10 mouse cellular contexts compared by ENCODE assay signal in the genomic region with DNA sequence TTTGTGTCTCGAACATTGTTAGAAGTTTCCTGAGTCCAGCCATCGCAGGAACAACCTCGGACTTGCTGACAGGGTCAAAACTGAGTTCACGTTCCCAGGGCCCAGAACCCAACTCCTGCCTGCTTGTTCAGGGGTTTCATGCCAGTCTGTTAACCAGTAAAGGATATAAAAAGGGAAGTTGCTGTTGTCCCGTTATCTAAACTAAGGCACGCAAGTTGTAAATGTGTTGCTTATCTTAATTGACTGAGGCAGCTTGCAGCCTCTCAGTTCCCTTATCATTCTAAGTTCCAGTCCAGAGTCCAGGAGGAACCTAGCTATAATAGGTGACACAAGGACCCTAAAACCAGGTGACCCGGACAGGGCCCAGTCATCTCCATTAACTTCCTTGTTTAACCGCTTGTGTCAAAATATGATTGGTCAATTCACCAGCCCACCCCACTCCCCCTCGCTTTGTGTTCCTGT. TPM values are rescaled to one million over a fixed set of nuclear protein-coding genes. Genes with fewer than 3 reads are reported as not detected.
DNase-seq lines count a peak whose midpoint lies in the region; ATAC-seq and TF ChIP-seq lines count a peak whose summit lies in the region.
"Had no signal": no experiment of that assay in that cellular context is flagged by ENCODE, and none has a peak within 500 bp of the region (broad histone marks: within the 10 kb centered on the region; RNA-seq: fewer than 3 reads in every experiment).

No protein-coding gene starts in this region.

- peaks cover 15% of the 10 kb centered on the region for H3K4me1 ChIP-seq in heart, embryonic 11.5 days (ENCODE audit: control insufficient read depth, insufficient read depth, low read length)
- peaks cover 42% of the 10 kb centered on the region for H3K4me1 ChIP-seq in bone marrow macrophage, adult 2 months (ENCODE audit: control insufficient read depth, insufficient read depth, low read length)
- H3K4me1 ChIP-seq in intestine, embryonic 14.5 days (replicated peaks; ENCODE audit: control insufficient read depth, insufficient read depth, low read length): no peaks in the 10 kb centered on the region
- peaks cover 6% of the 10 kb centered on the region; the same call in 1 of the 2 replicates for H3K4me1 ChIP-seq in thymus, adult 2 months (replicated peaks; ENCODE audit: control insufficient read depth, insufficient read depth, low read length)

- intact Hi-C loops in heart, postnatal 10 days (cut with DNase I): no loop called here

- H3K36me3 ChIP-seq in heart, embryonic 11.5 days (ENCODE audit: control insufficient read depth, insufficient read depth, low read length): no peaks in the 10 kb centered on the region
- no peaks in the 10 kb centered on the region for H3K36me3 ChIP-seq in intestine, embryonic 14.5 days (ENCODE audit: control insufficient read depth, insufficient read depth, low read length)
- H3K36me3 ChIP-seq in thymus, adult 2 months (ENCODE audit: control insufficient read depth, insufficient read depth, low read length): no peaks in the 10 kb centered on the region

- H3K27me3 ChIP-seq in heart, embryonic 11.5 days (ENCODE audit: control insufficient read depth, insufficient read depth, low read length): no peaks in the 10 kb centered on the region; the same call in 1 of the 2 replicates
- H3K27me3 ChIP-seq in intestine, embryonic 14.5 days (replicated peaks; ENCODE audit: control insufficient read depth, insufficient read depth, low read length): no peaks in the 10 kb centered on the region
- no peaks in the 10 kb centered on the region for H3K27me3 ChIP-seq in thymus, adult 2 months (ENCODE audit: control insufficient read depth, insufficient read depth, low read length)

- TF ChIP-seq CTCF in bone marrow macrophage, adult 2 months (IDR thresholded peaks at IDR 0.05; ENCODE audit: low read depth, low read length): no peak
- TF ChIP-seq CTCF in thymus, adult 2 months (IDR thresholded peaks at IDR 0.05; ENCODE audit: borderline replicate concordance, control insufficient read depth, extremely low read depth, insufficient read depth, low read length, poor library complexity): no peak

- H3K9ac ChIP-seq in heart, embryonic 11.5 days (ENCODE audit: low read depth, low read length): 0 out of 2 replicates have a peak overlapping the region, but pooled peaks have one; percentile 22
- H3K9ac ChIP-seq in intestine, embryonic 14.5 days (ENCODE audit: low read length): no peak overlapping the region

- peak overlapping the region; percentile 50 for H3K27ac ChIP-seq in heart, embryonic 11.5 days (ENCODE audit: low read depth, low read length)
- H3K27ac ChIP-seq in bone marrow macrophage, adult 2 months (ENCODE audit: insufficient read depth, low read depth, low read length): peak overlapping the region; percentile 17
- H3K27ac ChIP-seq in intestine, embryonic 14.5 days (ENCODE audit: low read depth): no peak overlapping the region
- H3K27ac ChIP-seq in thymus, adult 2 months (ENCODE audit: control insufficient read depth, insufficient read depth, low read length): no peak overlapping the region

- 21% methylated on average over 9 of the region's 9 CpGs for WGBS in heart, embryonic 11.5 days (ENCODE audit: insufficient replicate concordance)
- 33% methylated on average over 9 of the region's 9 CpGs for WGBS in intestine, embryonic 14.5 days
- 29% methylated on average over 9 of the region's 9 CpGs for WGBS in thymus, adult 2 months

- no peak overlapping the region for H3K4me3 ChIP-seq in heart, embryonic 11.5 days (ENCODE audit: low read depth, low read length)
- no peak overlapping the region for H3K4me3 ChIP-seq in bone marrow macrophage, adult 2 months (ENCODE audit: insufficient read depth, low read length)
- no peak overlapping the region for H3K4me3 ChIP-seq in intestine, embryonic 14.5 days (ENCODE audit: low read depth, low read length)
- no peak overlapping the region for H3K4me3 ChIP-seq in thymus, adult 2 months (ENCODE audit: control insufficient read depth, insufficient read depth, low read length)

- no peak for DNase-seq in heart, postnatal 10 days
- peak; percentile 66 for DNase-seq in intestine, embryonic 14.5 days (ENCODE audit: low spot score)
- no peak for DNase-seq in thymus, adult 2 months
- DNase-seq in layer of hippocampus, adult 11-12 months (ENCODE audit: low spot score): no peak
- DNase-seq in layer of hippocampus, adult 9-10 months (ENCODE audit: low spot score): no peak
- DNase-seq: adrenal gland, adult 8-10 months; kidney, adult 8-10 months had no signal

- 0 out of 2 replicates have a peak, but pooled peaks have one; percentile 50 for ATAC-seq in heart, embryonic 11.5 days (replicated peaks; ENCODE audit: insufficient number of reproducible peaks, low FRiP score, low TSS enrichment)
- ATAC-seq in intestine, embryonic 14.5 days (replicated peaks; ENCODE audit: low FRiP score, low TSS enrichment, low read depth): peak; percentile 78
- ATAC-seq in megakaryocyte-erythroid progenitor cell, adult 5-6 weeks (replicated peaks; ENCODE audit: low FRiP score, low TSS enrichment, poor library complexity, severe bottlenecking): peak; percentile 91

- no peaks in the 10 kb centered on the region for H3K9me3 ChIP-seq in heart, embryonic 11.5 days (replicated peaks; ENCODE audit: control insufficient read depth, low read length)
- H3K9me3 ChIP-seq in intestine, embryonic 14.5 days (ENCODE audit: control insufficient read depth, low read length): no peaks in the 10 kb centered on the region

- no peak for TF ChIP-seq POLR2A in bone marrow macrophage, adult 2 months (IDR thresholded peaks at IDR 0.05; ENCODE audit: borderline replicate concordance, low read depth, low read length)
- no peak for TF ChIP-seq POLR2A in thymus, adult 2 months (IDR thresholded peaks at IDR 0.05; ENCODE audit: control insufficient read depth, extremely low read depth, insufficient read depth, low read length, poor library complexity)

- peak overlapping the region; percentile 51 for H3K4me2 ChIP-seq in heart, embryonic 11.5 days
- no peak overlapping the region for H3K4me2 ChIP-seq in intestine, embryonic 14.5 days (ENCODE audit: low read length)

RNA-seq across cellular contexts. Expression of gene Agpat3, which starts 14.6 kb away (rescaled TPM):
- 32.4 and 36.1 TPM in 2 replicates for polyA plus RNA-seq in heart, embryonic 11.5 days (2014; fragmentation: Nextera tagmentation; extraction: Ambion mirVana)
- 100 to 1,000 TPM; 290 to 296 TPM for total RNA-seq in heart, postnatal 10 days (2021)
- polyA plus RNA-seq in bone marrow macrophage, adult 2 months (2012; ENCODE audit: insufficient read depth, insufficient read length, missing spikeins): 36.8 and 39.8 TPM in 2 replicates
- polyA plus RNA-seq in intestine, embryonic 14.5 days (2014; fragmentation: Nextera tagmentation; extraction: Ambion mirVana): 38.1 and 59.2 TPM in 2 replicates
- total RNA-seq in megakaryocyte-erythroid progenitor cell, adult 5-6 weeks (2014; fragmentation: Nextera tagmentation): 20.4 and 22.9 TPM in 2 replicates
- total RNA-seq in megakaryocyte-erythroid progenitor cell, adult 5-6 weeks (2017): 11.6 and 23.9 TPM in 2 replicates
- polyA plus RNA-seq in thymus, adult 2 months (2012; rRNA removed): 386 and 423 TPM in 2 replicates

RNA-seq across cellular contexts. Expression of gene Rrp1, which starts 46.0 kb away (rescaled TPM):
- 176 and 204 TPM in 2 replicates for polyA plus RNA-seq in heart, embryonic 11.5 days (2014; fragmentation: Nextera tagmentation; extraction: Ambion mirVana)
- 100 to 1,000 TPM; 120 to 122 TPM for total RNA-seq in heart, postnatal 10 days (2021)
- polyA plus RNA-seq in bone marrow macrophage, adult 2 months (2012; ENCODE audit: insufficient read depth, insufficient read length, missing spikeins): 138 and 145 TPM in 2 replicates
- polyA plus RNA-seq in intestine, embryonic 14.5 days (2014; fragmentation: Nextera tagmentation; extraction: Ambion mirVana): 238 and 249 TPM in 2 replicates
- 202 and 217 TPM in 2 replicates for total RNA-seq in megakaryocyte-erythroid progenitor cell, adult 5-6 weeks (2014; fragmentation: Nextera tagmentation)
- total RNA-seq in megakaryocyte-erythroid progenitor cell, adult 5-6 weeks (2017): 450 and 532 TPM in 2 replicates
- 133 and 164 TPM in 2 replicates for polyA plus RNA-seq in thymus, adult 2 months (2012; rRNA removed)

RNA-seq across cellular contexts. Expression of gene Cstb, which starts 58.6 kb away (rescaled TPM):
- 122 and 123 TPM in 2 replicates for polyA plus RNA-seq in heart, embryonic 11.5 days (2014; fragmentation: Nextera tagmentation; extraction: Ambion mirVana)
- total RNA-seq in heart, postnatal 10 days (2021): 10 to 100 TPM; 41.6 to 42.7 TPM
- polyA plus RNA-seq in bone marrow macrophage, adult 2 months (2012; ENCODE audit: insufficient read depth, insufficient read length, missing spikeins): 742 and 743 TPM in 2 replicates
- 258 and 265 TPM in 2 replicates for polyA plus RNA-seq in intestine, embryonic 14.5 days (2014; fragmentation: Nextera tagmentation; extraction: Ambion mirVana)
- 55.3 and 72.9 TPM in 2 replicates for total RNA-seq in megakaryocyte-erythroid progenitor cell, adult 5-6 weeks (2014; fragmentation: Nextera tagmentation)
- total RNA-seq in megakaryocyte-erythroid progenitor cell, adult 5-6 weeks (2017): 28.9 and 35.7 TPM in 2 replicates
- 212 and 247 TPM in 2 replicates for polyA plus RNA-seq in thymus, adult 2 months (2012; rRNA removed)

Comparison
In these comparisons a context has a peak if more than half of its experiments do, and no peak if none do; other contexts are left out.
1. H3K27ac ChIP-seq: peak in heart, embryonic 11.5 days (single experiment) and bone marrow macrophage, adult 2 months (single experiment); none in intestine, embryonic 14.5 days (single experiment) and thymus, adult 2 months (single experiment).
2. Peak in every context shown above with its lines, with median percentiles within 50 percentile points of each other: ATAC-seq.